Mouse (Mus musculus) cerebellum, adult 9-10 months (tissue): ENCODE data around the gene Gla.

Source experiments
- DNase-seq: peaks from one replicate; pipeline ENCODE4 v3.0.0; 2022

Gla gene

DNA sequence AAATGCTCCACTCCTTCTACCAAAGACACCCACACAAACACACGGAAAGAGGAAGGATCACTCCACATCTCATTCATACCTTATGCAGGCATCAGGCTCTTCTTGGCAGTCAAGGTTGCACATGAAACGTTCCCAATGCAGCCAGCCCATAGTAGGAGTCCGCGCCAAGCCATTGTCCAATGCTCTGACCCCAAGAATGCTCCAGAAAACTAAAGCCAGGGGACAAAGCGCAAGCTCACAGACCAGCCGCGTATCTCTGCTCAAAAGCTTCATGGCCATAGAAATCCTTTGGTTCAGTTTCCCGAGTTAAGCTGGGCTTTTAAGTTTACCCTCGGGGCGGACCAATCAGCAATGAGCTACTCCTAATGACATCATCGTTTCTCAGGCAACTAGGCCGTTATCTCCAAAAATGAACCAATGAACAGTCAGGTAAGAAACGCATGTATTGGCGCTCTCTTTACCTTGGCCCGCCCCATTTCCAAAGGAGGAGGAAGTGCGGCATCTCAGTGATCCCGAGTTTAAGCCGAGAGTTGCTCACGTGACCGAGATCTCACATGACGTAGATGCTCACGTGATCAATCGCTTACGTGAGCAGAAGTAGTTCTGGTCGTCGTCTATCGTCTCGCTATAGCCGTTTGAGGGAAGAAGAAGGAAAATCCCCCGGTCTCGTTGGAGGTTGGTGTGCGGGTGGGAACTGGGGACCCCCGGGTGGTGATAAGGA lies at the start of gene Gla, which contains the start of gene Hnrnph2:
TSS of gene Gla (minus strand) at position 467 of the 721 bp plus-strand sequence.
TSS of gene Hnrnph2 (plus strand) at position 521 of the 721 bp plus-strand sequence.
- DNase-seq, result peak; percentile 94

DNA sequence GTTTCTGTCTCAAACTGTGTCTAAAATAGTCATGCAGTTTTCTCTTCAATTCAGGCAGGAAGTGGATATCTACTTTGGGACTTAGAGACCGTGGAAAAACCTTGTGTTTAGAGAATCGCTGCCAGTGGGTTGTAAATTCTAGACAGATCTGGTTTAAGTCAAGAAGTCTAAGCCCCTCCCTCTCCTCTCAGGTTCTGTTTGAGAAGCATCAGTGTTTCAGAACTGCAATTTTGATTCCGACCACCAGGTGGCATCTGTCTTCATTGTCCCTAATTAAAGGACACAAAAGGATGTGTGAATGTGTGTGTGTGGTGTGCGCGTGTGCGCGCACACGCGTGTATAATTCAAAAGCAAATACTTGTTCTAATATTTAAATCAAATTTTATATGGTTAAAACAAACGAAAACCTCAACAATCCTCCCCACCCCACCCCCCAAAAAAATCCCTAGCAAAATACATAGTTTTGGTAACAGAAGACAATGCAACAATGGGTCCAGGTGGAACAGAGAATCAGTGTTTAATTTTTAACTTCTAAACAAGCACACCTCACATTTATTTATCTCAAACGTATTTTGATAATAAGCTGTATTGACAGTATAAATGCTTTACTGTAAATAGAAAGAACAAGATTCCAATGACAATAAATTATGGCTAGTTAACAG lies 47.2 kb upstream of the Gla start:
- DNase-seq, result peak; percentile 88

DNA sequence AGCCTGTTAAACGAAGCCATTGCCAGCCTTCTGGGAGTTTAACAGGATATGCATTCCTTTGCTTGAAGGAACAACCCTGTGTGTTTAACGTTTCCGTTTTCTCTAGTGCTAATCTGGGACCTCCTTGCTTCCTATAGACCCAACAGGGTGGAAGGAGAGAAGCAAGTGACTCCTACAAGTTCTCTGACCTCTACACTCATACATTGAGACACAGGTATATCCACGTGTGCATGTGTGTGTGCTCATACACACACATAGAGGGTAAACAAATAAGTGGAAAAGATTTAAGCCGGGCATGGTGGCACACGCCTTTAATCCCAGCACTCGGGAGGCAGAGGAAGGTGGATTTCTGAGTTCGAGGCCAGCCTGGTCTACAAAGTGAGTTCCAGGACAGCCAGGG lies 46.5 kb upstream of the Gla start:
- no peak for DNase-seq

GRCm38 (mm10) chrX:134646338-134646737 lies 45.4 kb upstream of the Gla start:
- no peak for DNase-seq

DNA sequence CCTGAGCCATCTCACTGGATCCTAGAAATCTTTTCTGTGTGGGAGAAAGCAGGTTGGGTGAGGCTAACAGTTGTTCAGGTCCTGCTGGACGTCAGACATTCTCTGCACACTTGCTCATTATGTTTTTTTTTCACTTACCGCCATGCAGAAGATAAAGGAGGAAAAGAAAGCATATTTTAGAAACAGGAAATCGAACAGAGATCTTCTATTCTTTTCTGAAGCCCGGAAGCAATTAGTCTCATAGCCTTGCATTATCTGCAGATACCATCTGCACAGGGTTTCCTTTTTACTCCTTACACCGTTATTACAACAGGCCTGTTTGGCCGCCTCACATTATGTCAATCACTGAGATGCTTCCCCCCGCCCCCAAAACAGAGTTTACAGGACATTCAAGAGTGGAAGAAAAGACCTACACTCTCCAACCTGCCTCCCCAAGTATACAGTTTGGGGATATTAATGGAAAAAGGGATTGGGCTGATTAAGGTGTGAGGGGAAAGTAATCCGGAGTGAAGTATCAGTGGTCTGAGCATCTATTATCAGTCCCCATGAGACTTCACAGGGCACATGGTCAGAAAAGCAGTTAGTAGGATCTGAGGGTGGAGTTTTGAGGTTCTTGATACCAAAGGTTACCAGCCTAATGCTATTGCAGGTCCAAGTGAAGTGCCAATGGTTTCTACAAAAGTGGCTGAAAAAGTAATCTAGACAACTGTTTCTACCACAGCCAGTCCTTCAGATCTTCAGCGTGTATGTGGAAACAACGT lies 40.3 kb upstream of the Gla start:
- no peak for DNase-seq

- DNase-seq, result no peak
Measured at GRCm38 (mm10) chrX:134635860-134636259, 34.9 kb upstream of the Gla start.

- DNase-seq, result no peak
Measured at GRCm38 (mm10) chrX:134635111-134635510, 34.2 kb upstream of the Gla start.

- no peak for DNase-seq
Measured at GRCm38 (mm10) chrX:134632710-134633109, 31.8 kb upstream of the Gla start.

DNA sequence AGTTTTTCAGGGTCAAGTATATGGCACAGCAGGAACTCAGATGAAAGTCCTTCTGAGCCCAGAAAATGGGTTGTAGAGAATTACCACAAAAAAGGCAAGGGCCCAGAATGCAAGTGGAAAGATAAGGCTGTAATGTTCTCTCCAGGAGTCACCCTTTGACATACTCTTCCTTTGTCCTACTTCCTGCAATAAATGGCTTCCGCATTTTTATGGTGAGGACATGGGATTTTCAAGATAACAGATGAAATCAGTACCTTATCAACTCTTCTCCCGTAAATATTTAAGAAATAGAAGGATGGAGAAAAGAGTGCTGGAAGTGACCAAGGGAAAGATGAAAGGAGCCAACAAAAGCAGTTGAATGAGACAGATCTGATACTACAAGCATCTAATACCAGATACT lies 27.3 kb upstream of the Gla start:
- DNase-seq, result no peak

DNA sequence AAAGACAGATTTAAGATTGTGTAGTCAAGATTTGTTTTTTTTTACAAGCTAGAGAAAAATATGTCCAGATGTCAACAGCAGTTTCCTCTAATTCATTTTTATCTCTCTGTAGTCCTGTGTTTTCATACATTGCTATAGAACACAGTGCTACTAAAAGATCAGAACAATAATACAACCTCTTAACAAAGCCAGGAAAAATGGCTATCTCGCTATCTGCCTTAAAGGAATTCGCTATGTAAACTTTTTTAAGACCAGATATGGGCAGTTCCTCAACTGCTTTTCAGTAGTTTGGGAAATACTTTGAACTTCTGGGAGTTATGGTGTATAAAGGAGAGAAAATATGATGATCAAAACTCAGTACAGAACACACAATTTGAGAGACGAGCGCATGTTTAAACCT lies 22.4 kb upstream of the Gla start:
- DNase-seq, result no peak

- DNase-seq, result no peak
Measured at GRCm38 (mm10) chrX:134621685-134622084, 20.8 kb upstream of the Gla start.

GRCm38 (mm10) chrX:134620254-134620865 lies 19.4 kb upstream of the Gla start:
- no peak for DNase-seq

GRCm38 (mm10) chrX:134619695-134620094 lies 18.8 kb upstream of the Gla start:
- DNase-seq, result no peak

- no peak for DNase-seq
Measured at GRCm38 (mm10) chrX:134614306-134614705, 13.4 kb upstream of the Gla start.

- peak; percentile 56 for DNase-seq
Measured at GRCm38 (mm10) chrX:134612285-134612959, 11.5 kb upstream of the Gla start.

DNA sequence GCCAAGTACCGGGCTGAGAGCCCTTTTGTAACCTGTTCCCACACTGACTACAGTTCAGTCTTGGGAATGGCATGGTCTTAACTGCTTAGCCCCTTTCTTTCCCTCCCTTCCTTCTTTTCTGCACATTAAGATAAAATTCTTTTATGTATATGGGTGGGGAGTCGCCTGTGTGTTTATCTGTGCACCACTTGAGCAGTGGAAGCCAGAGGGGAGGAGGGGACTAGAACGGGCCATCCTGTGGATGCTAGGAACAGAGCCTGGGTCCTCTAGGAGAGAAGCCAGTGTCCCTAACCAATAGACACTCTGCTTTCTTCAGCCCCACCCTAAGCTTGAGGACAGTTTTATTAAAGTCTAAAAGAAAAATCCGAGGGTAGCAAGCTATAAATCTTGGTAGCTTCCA lies 10.1 kb upstream of the Gla start:
- no peak for DNase-seq

DNA sequence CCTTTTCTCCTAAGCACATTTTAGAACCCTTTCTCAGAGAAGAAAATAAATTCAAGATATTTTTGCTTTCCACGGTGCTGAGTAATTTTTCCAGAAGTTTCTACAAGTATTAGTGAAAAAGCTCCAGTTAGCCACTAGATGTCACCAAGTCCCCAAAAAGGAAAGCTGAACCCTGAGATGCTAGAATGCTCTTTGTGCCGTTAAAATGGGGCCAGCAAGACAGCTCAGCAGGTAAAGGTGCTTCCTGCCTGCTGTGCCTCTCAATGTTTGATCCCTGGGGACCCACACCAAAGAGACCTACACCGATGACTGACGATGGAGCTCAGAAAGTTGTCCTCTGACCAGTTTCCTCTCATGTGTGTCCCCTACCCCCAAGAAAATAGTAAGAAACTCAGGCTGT lies 8.5 kb upstream of the Gla start:
- DNase-seq, result peak; percentile 44

DNA sequence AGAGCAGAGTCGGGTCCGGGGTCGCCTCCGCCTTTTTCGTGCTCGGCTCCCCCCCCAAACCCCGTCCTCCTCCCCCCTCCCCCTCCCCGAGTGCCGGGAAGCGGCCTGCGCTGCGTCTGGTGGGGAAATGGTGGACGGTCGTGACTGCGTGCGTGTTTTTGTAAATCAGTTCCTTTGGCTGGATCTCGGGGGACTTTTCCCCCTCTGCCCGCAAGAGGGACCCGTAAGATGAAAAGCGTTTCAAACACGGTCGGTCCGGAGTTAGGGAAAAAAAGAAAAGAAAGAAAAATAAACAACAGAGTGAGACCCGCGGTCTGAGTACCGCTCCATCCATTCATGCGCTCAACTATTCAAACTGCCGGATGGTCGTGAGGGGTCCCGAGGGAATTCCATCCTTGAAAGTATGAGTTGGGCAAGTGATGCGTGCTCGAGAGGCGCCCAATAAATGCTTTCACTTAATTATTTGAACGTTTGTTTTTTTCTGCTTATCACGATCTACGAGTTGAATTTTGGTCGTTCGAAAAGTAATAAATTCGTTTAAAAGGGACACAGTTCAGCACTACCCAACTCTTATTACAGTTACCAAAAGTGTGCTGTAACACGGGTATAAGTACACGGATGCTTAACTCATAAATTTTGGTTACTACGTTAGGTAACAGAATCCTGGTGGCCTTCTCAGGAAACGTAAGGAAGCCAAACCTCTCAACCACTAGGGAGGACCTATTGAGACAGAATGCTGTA lies 625 bp upstream of the Gla start:
- no peak for DNase-seq

GRCm38 (mm10) chrX:134599922-134600565 lies 881 bp downstream of the Gla start:
- DNase-seq, result no peak

GRCm38 (mm10) chrX:134589836-134590235 lies 11.1 kb downstream of the Gla start:
- DNase-seq, result no peak

DNA sequence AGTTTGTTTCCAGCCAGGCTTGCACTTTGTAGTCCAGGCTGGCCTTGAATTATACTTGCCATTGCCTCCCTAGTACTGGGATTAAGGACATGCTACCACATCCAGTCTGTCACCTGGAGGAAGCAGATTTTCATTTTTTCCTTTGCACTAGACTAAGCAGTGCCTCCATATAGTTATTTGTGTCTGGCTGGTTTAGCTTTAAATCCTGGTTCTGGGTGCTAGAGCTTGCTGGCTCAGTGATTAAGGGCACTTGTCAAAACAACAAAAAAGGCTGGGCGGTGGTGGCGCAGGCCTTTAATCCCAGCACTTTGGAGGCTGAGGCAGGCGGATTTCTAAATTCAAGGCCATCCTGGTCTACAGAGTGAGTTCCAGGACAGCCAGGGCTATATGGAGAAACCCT lies 11.9 kb downstream of the Gla start:
- DNase-seq, result no peak

- no peak for DNase-seq
Measured at GRCm38 (mm10) chrX:134588261-134588660, 12.7 kb downstream of the Gla start.
